Mouse (Mus musculus): ENCODE results near the gene 1110017D15Rik. TPM values are rescaled to one million over a fixed set of nuclear protein-coding genes. Genes with fewer than 3 reads are reported as not detected.

Gene 1110017D15Rik
- polyA plus RNA-seq, 1 experiment, result not detected

GRCm38 (mm10) chr4:41499619-41500018 is 17.5 kb downstream of the 1110017D15Rik start:
- no peaks in the 10 kb centered on the region; the same call in 1 of the 2 replicates for H3K4me1 ChIP-seq (ENCODE audit: control insufficient read depth, insufficient read depth, low read length)
- 63% methylated on average over 8 of the region's 8 CpGs for WGBS
- TF ChIP-seq CTCF (IDR thresholded peaks at IDR 0.05; ENCODE audit: control insufficient read depth, insufficient read depth, low read length), result no peak
- TF ChIP-seq POLR2A (IDR thresholded peaks at IDR 0.05; ENCODE audit: borderline replicate concordance, control insufficient read depth, low read depth, low read length), result no peak
- no peak overlapping the region for H3K4me3 ChIP-seq (replicated peaks; ENCODE audit: control insufficient read depth, low read depth, low read length)
- H3K27ac ChIP-seq (ENCODE audit: control insufficient read depth, insufficient read depth, low read depth, low read length, poor library complexity), result no peak overlapping the region

DNA sequence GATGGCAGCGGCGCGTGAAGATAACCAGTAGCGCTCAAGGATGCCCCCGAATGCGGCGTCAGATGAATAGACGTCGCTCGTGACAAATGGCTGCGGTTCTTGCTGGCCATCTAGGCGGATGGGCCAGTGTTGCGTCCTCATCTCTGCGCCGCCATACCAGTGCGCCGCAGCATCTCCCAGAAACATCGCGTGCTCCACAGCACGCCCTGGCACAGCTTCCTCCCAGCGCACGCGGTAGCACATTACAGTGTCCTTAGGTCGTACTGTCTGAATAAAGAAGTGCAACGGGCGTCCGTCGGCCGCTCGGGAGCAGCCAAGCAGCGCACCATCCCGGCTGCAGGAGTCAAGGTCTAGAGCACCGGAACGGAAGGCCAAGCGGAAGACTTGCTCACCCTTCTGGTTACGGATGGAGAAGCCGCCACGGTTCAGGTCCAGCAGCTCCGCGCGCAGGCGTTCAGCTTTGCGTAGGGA is 18.2 kb downstream of the 1110017D15Rik start:
- WGBS, result 4% methylated on average over 43 of the region's 43 CpGs
- Histone ChIP-seq H3K4me3 (replicated peaks; ENCODE audit: control insufficient read depth, low read depth, low read length) (no peak overlapping the region), H3K4me1 (ENCODE audit: control insufficient read depth, insufficient read depth, low read length) (no peaks in the 10 kb centered on the region; the same call in 1 of the 2 replicates), H3K27ac (ENCODE audit: control insufficient read depth, insufficient read depth, low read depth, low read length, poor library complexity) (no peak overlapping the region)
- TF ChIP-seq POLR2A (IDR thresholded peaks at IDR 0.05; ENCODE audit: borderline replicate concordance, control insufficient read depth, low read depth, low read length), result no peak
- no peak for TF ChIP-seq CTCF (IDR thresholded peaks at IDR 0.05; ENCODE audit: control insufficient read depth, insufficient read depth, low read length)

DNA sequence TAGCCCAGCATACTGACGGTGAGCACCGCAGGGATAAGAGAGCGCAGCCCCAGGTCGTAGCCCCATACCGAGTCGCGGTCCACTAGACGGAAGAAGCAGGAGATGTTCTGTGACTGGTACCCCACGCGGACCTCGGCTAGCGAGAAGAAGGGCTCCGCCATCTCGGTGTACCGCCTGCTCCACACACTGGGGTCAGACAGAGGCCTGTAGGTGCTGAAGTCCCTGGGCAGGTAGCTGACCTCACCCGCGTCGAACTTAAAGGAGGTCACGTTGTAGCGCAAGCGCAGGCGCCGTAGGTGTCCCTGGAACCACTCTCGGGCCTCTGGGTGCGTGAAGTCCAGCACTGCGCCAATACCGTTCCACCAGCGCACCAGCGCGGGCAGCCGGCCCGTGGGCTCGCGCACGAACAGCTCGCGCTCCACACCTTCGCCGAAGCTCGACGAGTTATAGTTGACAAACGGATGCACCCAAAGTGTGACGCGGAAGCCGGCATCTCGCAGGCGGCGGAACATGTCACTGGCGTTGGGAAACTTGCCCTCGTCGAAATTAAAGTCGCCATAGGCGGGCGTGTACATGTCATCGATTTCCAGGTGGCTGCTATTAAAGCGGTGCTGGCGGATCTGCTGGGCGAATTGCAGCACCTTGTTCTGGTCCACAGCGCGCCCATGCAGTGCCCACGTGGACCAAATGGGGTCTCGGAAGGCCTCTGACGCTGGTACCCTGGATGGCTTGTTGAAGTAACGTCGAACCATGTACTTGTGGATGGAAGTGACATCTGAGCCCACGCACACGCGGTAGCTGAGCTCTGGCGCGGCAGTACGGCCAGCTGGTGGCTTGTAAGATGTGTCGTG is 18.9 kb downstream of the 1110017D15Rik start:
- WGBS, result 9% methylated on average over 72 of the region's 72 CpGs
- no peak overlapping the region for H3K4me3 ChIP-seq (replicated peaks; ENCODE audit: control insufficient read depth, low read depth, low read length)
- no peak overlapping the region for H3K27ac ChIP-seq (ENCODE audit: control insufficient read depth, insufficient read depth, low read depth, low read length, poor library complexity)
- TF ChIP-seq CTCF (IDR thresholded peaks at IDR 0.05; ENCODE audit: control insufficient read depth, insufficient read depth, low read length), result no peak
- TF ChIP-seq POLR2A (IDR thresholded peaks at IDR 0.05; ENCODE audit: borderline replicate concordance, control insufficient read depth, low read depth, low read length), result no peak
- H3K4me1 ChIP-seq (ENCODE audit: control insufficient read depth, insufficient read depth, low read length), result no peaks in the 10 kb centered on the region; the same call in 1 of the 2 replicates

- WGBS, result 4% methylated on average over 34 of the region's 34 CpGs
- H3K27ac ChIP-seq (ENCODE audit: control insufficient read depth, insufficient read depth, low read depth, low read length, poor library complexity), result no peak overlapping the region
- no peaks in the 10 kb centered on the region; the same call in 1 of the 2 replicates for H3K4me1 ChIP-seq (ENCODE audit: control insufficient read depth, insufficient read depth, low read length)
- TF ChIP-seq CTCF (IDR thresholded peaks at IDR 0.05; ENCODE audit: control insufficient read depth, insufficient read depth, low read length) (no peak), POLR2A (IDR thresholded peaks at IDR 0.05; ENCODE audit: borderline replicate concordance, control insufficient read depth, low read depth, low read length) (no peak)
- no peak overlapping the region for H3K4me3 ChIP-seq (replicated peaks; ENCODE audit: control insufficient read depth, low read depth, low read length)
These were observed 19.6 kb downstream of the 1110017D15Rik start for GRCm38 (mm10) chr4:41497579-41497978.

DNA sequence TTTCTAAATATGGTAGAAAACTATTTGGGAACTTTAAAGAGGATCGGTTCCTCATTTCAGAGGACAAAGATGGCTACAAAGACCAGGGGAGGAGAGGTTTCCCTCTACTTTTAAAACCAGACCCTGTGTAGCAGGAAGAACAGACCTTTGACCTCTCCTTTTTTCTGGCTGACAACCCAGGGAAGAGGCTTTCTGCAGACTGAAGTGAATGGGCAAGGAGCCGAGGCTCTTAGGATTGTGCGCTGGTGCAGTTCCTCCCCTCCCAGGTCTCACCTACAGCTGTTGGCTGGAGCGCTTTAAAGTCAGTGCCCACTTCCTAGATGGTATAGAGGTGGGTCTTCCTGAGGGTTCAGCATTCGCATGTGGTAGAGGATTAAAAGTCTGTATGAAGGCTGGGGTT is 20.1 kb downstream of the 1110017D15Rik start:
- Histone ChIP-seq H3K4me1 (ENCODE audit: control insufficient read depth, insufficient read depth, low read length) (no peaks in the 10 kb centered on the region; the same call in 1 of the 2 replicates), H3K27ac (ENCODE audit: control insufficient read depth, insufficient read depth, low read depth, low read length, poor library complexity) (no peak overlapping the region), H3K4me3 (replicated peaks; ENCODE audit: control insufficient read depth, low read depth, low read length) (no peak overlapping the region)
- TF ChIP-seq POLR2A (IDR thresholded peaks at IDR 0.05; ENCODE audit: borderline replicate concordance, control insufficient read depth, low read depth, low read length) (no peak), CTCF (IDR thresholded peaks at IDR 0.05; ENCODE audit: control insufficient read depth, insufficient read depth, low read length) (no peak)
- 35% methylated on average over 5 of the region's 5 CpGs for WGBS

DNA sequence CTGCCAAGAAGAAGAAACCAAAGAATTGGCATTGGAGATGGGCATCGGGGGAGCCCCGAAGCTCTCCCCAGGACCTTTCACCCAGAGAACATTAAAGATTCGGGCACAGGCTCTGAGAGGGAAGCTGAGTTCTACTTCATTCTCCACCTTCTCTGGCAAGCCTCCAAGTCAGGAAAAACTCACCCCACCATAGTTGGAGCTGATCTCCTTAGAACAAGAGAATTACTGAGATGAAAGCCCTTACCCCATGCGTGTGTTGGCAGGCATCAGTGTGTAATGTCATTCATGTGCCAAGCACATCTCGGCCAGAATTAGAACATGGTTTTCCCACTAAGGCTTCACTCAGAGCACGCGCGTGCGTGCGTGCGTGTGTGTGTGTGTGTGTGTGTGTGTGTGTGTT is 21.3 kb downstream of the 1110017D15Rik start:
- Histone ChIP-seq H3K4me3 (replicated peaks; ENCODE audit: control insufficient read depth, low read depth, low read length) (no peak overlapping the region), H3K27ac (ENCODE audit: control insufficient read depth, insufficient read depth, low read depth, low read length, poor library complexity) (no peak overlapping the region), H3K4me1 (ENCODE audit: control insufficient read depth, insufficient read depth, low read length) (no peaks in the 10 kb centered on the region; the same call in 1 of the 2 replicates)
- no peak for TF ChIP-seq POLR2A (IDR thresholded peaks at IDR 0.05; ENCODE audit: borderline replicate concordance, control insufficient read depth, low read depth, low read length)
- TF ChIP-seq CTCF (IDR thresholded peaks at IDR 0.05; ENCODE audit: control insufficient read depth, insufficient read depth, low read length), result no peak
- WGBS, result 76% methylated on average over 11 of the region's 11 CpGs

DNA sequence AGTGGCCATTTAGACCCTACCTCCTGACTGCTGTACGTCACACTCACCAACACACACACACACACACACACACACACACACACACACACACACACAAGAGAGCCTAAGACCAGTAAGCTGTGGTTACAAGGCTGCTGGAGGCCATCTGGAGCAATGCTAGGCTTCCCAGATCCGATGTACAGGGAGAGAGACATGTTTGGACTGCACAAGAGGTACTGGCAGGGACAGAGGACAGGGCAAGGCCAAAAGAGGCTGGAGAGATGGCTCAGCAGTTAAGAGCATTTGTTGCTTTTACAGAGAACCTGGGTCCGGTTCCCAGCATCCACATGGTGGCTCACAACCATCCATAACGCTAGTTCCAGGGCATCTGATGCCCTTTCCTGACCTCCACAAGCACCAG is 22.1 kb downstream of the 1110017D15Rik start:
- TF ChIP-seq POLR2A (IDR thresholded peaks at IDR 0.05; ENCODE audit: borderline replicate concordance, control insufficient read depth, low read depth, low read length) (no peak), CTCF (IDR thresholded peaks at IDR 0.05; ENCODE audit: control insufficient read depth, insufficient read depth, low read length) (no peak)
- no peaks in the 10 kb centered on the region; the same call in 1 of the 2 replicates for H3K4me1 ChIP-seq (ENCODE audit: control insufficient read depth, insufficient read depth, low read length)
- no peak overlapping the region for H3K4me3 ChIP-seq (replicated peaks; ENCODE audit: control insufficient read depth, low read depth, low read length)
- H3K27ac ChIP-seq (ENCODE audit: control insufficient read depth, insufficient read depth, low read depth, low read length, poor library complexity), result no peak overlapping the region
- 69% methylated on average over 4 of the region's 4 CpGs for WGBS

- Histone ChIP-seq H3K4me3 (replicated peaks; ENCODE audit: control insufficient read depth, low read depth, low read length) (no peak overlapping the region), H3K4me1 (ENCODE audit: control insufficient read depth, insufficient read depth, low read length) (no peaks in the 10 kb centered on the region; the same call in 1 of the 2 replicates), H3K27ac (ENCODE audit: control insufficient read depth, insufficient read depth, low read depth, low read length, poor library complexity) (no peak overlapping the region)
- TF ChIP-seq CTCF (IDR thresholded peaks at IDR 0.05; ENCODE audit: control insufficient read depth, insufficient read depth, low read length) (no peak), POLR2A (IDR thresholded peaks at IDR 0.05; ENCODE audit: borderline replicate concordance, control insufficient read depth, low read depth, low read length) (no peak)
- WGBS, result 37% methylated on average over 3 of the region's 3 CpGs
These were observed 22.8 kb downstream of the 1110017D15Rik start for GRCm38 (mm10) chr4:41494378-41494777.
